Mouse (Mus musculus) heart, adult 2 months (tissue): ENCODE results near the gene Rbms1. TPM values are rescaled to one million over a fixed set of nuclear protein-coding genes. Genes with fewer than 3 reads are reported as not detected.

Source experiments
- DNase-seq, 2 experiments: peaks; one replicate each; pipeline ENCODE4 v3.0.0; 2021
- H3K27ac ChIP-seq: fragments of 200-600 bp; 2 replicates; pipeline ENCODE4 v1.8.1; 2022
- H3K27me3 ChIP-seq: fragments of 200-500 bp; 2 replicates; pipeline ENCODE4 v1.6.1; 2012; ENCODE audit warnings: mild to moderate bottlenecking, low read length, inconsistent platforms, mixed read lengths; ENCODE audit not compliant: control insufficient read depth, insufficient read depth
- H3K36me3 ChIP-seq: fragments of 200-500 bp; 2 replicates; pipeline ENCODE4 v1.6.1; 2012; ENCODE audit warnings: low read length, inconsistent platforms; ENCODE audit not compliant: control insufficient read depth, insufficient read depth
- H3K4me1 ChIP-seq: fragments of 200-500 bp; 2 replicates; pipeline ENCODE4 v1.6.1; 2011; ENCODE audit warnings: low read length; ENCODE audit not compliant: control insufficient read depth, insufficient read depth
- H3K4me3 ChIP-seq: fragments of 200-600 bp; 2 replicates; pipeline ENCODE4 v1.8.1; 2022
- H3K79me2 ChIP-seq: fragments of 200-500 bp; replicated peaks from 2 replicates; pipeline ENCODE4 v1.6.1; 2012; ENCODE audit warnings: mild to moderate bottlenecking, inconsistent platforms, low read length, moderate library complexity, mixed read lengths; ENCODE audit not compliant: control insufficient read depth, insufficient read depth
- H3K9ac ChIP-seq: fragments of 200-500 bp; 2 replicates; pipeline ENCODE4 v1.6.1; 2012; ENCODE audit warnings: low read depth, mild to moderate bottlenecking, control low read depth, inconsistent platforms, low read length, mixed read lengths
- CTCF ChIP-seq: fragments of 200-600 bp; IDR thresholded peaks from 2 replicates; pipeline ENCODE4 v1.8.1; 2022; ENCODE audit warnings: antibody characterized with exemption, mild to moderate bottlenecking, moderate library complexity
- EP300 ChIP-seq: fragments of 200-500 bp; IDR thresholded peaks from 2 replicates; pipeline ENCODE4 v1.6.1; 2011; ENCODE audit warnings: low read depth, low read length, control low read depth; ENCODE audit not compliant: insufficient read depth
- POLR2A ChIP-seq: fragments of 200-500 bp; IDR thresholded peaks from 2 replicates; pipeline ENCODE4 v1.6.1; 2011; ENCODE audit warnings: mild to moderate bottlenecking, low read depth, low read length, control low read depth; ENCODE audit not compliant: insufficient read depth
- WGBS: fragments of 180-500 bp; shearing (Covaris S2); methylation state at CpG from one replicate; pipeline ENCODE4 v1.1.7; 2018; 5-methylcytosine and 5-hydroxymethylcytosine counted together
- intact Hi-C: fragments of 180-260 bp; cut with DNase I; formaldehyde crosslinking; loops from one replicate; pipeline ENCODE4 v1.15.1; 2025
- polyA plus RNA-seq: library from polyadenylated mRNA; depleted of rRNA; stranded (reverse); fragments of >200 nt; gene quantifications from 2 replicates; pipeline ENCODE4 v1.2.3, GENCODE M21; 2012
- total RNA-seq, 2 experiments: library from RNA; stranded (reverse); gene quantifications; 2 replicates each; pipeline ENCODE4 v1.2.3; 2021

Gene Rbms1
- total and polyA plus RNA-seq, 3 experiments, result 44.5 to 79.4 (median 48.7) TPM

DNA sequence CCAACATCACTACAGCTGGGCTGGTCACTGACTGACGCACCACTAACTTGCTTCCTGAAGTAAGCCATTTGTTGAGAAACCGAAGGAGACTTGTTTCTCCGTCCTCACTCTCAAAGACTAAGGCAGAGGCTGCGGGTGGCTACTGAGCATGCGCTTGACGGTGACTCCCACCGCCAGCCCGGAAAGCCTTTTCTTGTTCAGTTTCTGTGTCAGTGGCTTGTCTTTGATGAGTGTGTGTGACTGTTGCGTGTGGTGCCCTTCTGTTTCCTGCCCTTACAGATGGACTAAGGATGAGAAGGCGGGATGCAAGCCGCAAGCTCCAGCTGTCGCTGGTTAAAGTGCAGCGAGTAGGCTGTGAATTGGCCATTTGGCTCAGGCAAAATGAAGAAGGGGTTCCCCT is 245.6 kb downstream of the Rbms1 start:
- peaks cover 2% of the 10 kb centered on the region; the same call in 1 of the 2 replicates for H3K36me3 ChIP-seq
- WGBS, result 59% methylated on average over 13 of the region's 13 CpGs
- peak overlapping the region; percentile 28; the same call in 1 of the 2 replicates for H3K9ac ChIP-seq
- peaks cover 12% of the 10 kb centered on the region for H3K4me1 ChIP-seq
- H3K4me3 ChIP-seq, result no peak overlapping the region
- H3K79me2 ChIP-seq, result no peaks in the 10 kb centered on the region
- intact Hi-C loops, result no loop called here
- DNase-seq, result peak; percentile 36 to 45
- TF ChIP-seq CTCF (no peak), EP300 (no peak), POLR2A (no peak)
- H3K27ac ChIP-seq, result 0 out of 2 replicates have a peak overlapping the region, but pooled peaks have one; percentile 12
- H3K27me3 ChIP-seq, result no peaks in the 10 kb centered on the region

DNA sequence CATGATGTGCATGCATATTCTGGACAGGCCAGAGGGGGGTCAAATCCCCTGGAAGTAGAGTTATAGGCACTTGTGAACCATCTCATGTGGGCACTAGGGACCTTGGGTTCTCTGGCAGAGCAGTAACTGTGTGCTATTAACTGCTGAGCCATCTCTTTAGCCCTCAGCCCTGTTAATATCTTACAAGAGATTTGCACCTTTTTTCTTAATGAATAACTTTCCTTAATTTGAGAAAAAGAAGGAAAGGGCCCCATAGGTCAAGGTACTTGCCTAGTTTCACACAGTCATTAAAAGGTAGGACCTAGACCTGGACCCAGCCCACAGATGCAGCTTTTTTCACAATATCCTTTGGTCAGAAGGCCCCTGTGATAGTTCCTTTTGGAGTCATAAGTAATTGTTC is 246.4 kb downstream of the Rbms1 start:
- intact Hi-C loops, result no loop called here
- Histone ChIP-seq H3K4me3 (no peak overlapping the region), H3K4me1 (peaks cover 13% of the 10 kb centered on the region), H3K27me3 (no peaks in the 10 kb centered on the region), H3K79me2 (no peaks in the 10 kb centered on the region), H3K9ac (no peak overlapping the region), H3K36me3 (peaks cover 5% of the 10 kb centered on the region), H3K27ac (no peak overlapping the region)
- TF ChIP-seq POLR2A, result no peak
- DNase-seq, result peak in 1 of 2 experiments; percentile 5

DNA sequence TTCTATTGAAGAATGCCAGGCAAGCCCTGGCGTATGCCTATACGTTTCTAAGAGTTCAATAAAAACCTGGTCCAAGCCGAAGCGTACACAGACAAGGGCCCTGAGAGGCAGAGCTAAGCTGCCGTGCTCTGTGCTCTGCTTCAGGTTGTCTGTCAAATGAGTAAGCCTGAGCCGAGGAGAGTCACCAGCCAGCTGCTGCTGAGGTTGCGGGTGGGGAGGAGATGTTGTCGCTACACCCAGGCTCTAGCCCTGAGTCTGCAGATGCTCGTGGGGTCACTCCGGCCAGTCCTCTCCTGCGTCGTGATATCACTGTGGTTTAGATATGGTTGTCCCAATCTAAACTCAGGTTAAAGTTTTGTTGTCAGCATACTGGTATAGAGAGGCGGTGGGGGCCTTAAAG is 247.2 kb downstream of the Rbms1 start:
- no peak overlapping the region for H3K27ac ChIP-seq
- H3K4me1 ChIP-seq, result peaks cover 15% of the 10 kb centered on the region
- no peaks in the 10 kb centered on the region for H3K79me2 ChIP-seq
- H3K36me3 ChIP-seq, result peaks cover 5% of the 10 kb centered on the region
- intact Hi-C loops, result no loop called here
- H3K9ac ChIP-seq, result no peak overlapping the region
- no peaks in the 10 kb centered on the region for H3K27me3 ChIP-seq
- no peak for TF ChIP-seq EP300
- TF ChIP-seq CTCF, result no peak
- TF ChIP-seq POLR2A, result no peak
- H3K4me3 ChIP-seq, result no peak overlapping the region
- peak in 1 of 2 experiments; percentile 16 for DNase-seq
- WGBS, result 82% methylated on average over 13 of the region's 13 CpGs

DNA sequence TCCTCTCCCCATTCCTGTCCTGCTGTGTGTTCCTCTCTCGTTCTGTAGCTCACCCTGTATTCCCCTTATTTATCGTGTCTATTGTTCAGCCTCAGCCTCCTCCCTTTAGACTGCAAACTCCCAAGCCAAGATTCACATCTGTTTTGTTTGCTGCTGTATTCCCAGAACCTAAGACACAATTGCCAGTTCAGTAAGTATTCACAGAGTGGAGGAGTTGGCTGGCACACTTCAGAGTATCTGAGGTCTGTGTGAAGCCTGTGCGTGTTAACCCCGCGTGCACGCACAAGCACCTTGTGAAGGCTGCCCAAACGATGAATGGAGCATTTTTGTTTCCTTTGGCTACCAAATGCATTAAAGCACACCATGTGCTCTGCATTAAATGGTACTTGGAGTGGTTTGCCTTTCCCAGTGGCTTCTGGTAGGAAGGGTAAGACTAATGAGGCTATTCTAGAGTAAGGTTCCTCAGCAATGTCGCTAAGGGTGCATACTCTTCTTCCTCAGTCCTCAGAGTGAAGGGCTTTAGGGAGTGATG is 248.0 kb downstream of the Rbms1 start:
- no peaks in the 10 kb centered on the region for H3K27me3 ChIP-seq
- H3K9ac ChIP-seq, result 0 out of 2 replicates have a peak overlapping the region, but pooled peaks have one; percentile 26
- H3K79me2 ChIP-seq, result no peaks in the 10 kb centered on the region
- intact Hi-C loops, result no loop called here
- peaks cover 5% of the 10 kb centered on the region for H3K36me3 ChIP-seq
- no peak for TF ChIP-seq POLR2A
- no peak for TF ChIP-seq EP300
- TF ChIP-seq CTCF, result no peak
- peaks cover 15% of the 10 kb centered on the region for H3K4me1 ChIP-seq
- no peak overlapping the region; the same call in 1 of the 2 replicates for H3K27ac ChIP-seq
- no peak overlapping the region for H3K4me3 ChIP-seq
- WGBS, result 52% methylated on average over 8 of the region's 8 CpGs
- DNase-seq, result peak in 1 of 2 experiments; percentile 9

DNA sequence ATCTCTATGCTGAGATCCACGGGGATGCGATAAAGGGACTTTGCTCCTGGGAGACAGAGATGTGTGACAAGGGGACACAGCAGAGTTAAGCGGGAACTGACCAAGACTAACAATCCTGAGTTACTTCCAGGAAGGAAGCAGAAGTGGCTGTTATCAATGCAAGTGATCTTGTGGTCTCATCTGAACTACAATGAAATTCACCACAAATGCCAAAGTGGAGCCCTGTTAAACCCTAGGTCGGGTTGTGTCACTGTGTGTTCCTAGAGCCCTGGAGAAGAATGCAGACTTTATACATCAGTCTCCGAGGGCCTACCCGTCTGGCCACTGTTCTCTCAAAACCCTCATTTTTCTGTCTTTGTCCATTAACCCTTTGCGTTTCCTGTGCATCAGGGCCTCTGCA is 248.5 kb downstream of the Rbms1 start:
- TF ChIP-seq EP300, result no peak
- no peak for TF ChIP-seq CTCF
- TF ChIP-seq POLR2A, result no peak
- 58% methylated on average over 7 of the region's 7 CpGs for WGBS
- no peak overlapping the region; the same call in 1 of the 2 replicates for H3K27ac ChIP-seq
- no peak overlapping the region for H3K9ac ChIP-seq
- no peak overlapping the region for H3K4me3 ChIP-seq
- no peaks in the 10 kb centered on the region for H3K79me2 ChIP-seq
- H3K36me3 ChIP-seq, result peaks cover 5% of the 10 kb centered on the region
- peak in 1 of 2 experiments; percentile 12 for DNase-seq
- H3K4me1 ChIP-seq, result peaks cover 14% of the 10 kb centered on the region
- H3K27me3 ChIP-seq, result no peaks in the 10 kb centered on the region
- intact Hi-C loops, result no loop called here

DNA sequence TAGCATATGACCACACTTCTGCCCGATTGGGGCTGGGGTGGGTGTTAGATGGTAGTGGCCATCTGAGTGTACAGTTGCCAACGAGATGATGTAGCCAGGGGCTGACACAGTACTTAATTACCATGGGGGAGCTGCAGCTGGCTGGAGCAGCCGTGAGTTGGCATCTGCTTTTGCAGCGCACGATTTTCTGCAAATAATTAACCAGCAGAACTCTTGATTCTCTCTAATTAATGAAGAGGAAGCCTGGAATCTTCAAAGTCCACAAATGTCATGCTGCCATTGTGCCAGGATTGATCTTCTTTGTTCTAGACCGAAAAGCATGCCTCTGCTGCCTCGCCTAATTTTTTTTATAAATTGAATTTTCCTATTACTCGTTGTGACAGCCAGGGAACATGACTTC is 249.1 kb downstream of the Rbms1 start:
- H3K36me3 ChIP-seq, result peaks cover 5% of the 10 kb centered on the region
- WGBS, result 77% methylated on average over 8 of the region's 8 CpGs
- peaks cover 14% of the 10 kb centered on the region for H3K4me1 ChIP-seq
- peak in 1 of 2 experiments; percentile 15 for DNase-seq
- H3K27me3 ChIP-seq, result no peaks in the 10 kb centered on the region
- intact Hi-C loops, result no loop called here
- no peak overlapping the region for H3K9ac ChIP-seq
- no peak overlapping the region for H3K4me3 ChIP-seq
- no peak for TF ChIP-seq CTCF
- no peak for TF ChIP-seq POLR2A
- TF ChIP-seq EP300, result no peak
- no peaks in the 10 kb centered on the region for H3K79me2 ChIP-seq
- H3K27ac ChIP-seq, result no peak overlapping the region
